Mouse (Mus musculus) limb, embryonic 12.5 days (tissue): ENCODE results near the gene Gm21943. TPM values are rescaled to one million over a fixed set of nuclear protein-coding genes. Genes with fewer than 3 reads are reported as not detected.
"Not testable (repeated sequence)": the region's sequence is repeated elsewhere in the genome, so short reads cannot be mapped to it uniquely, and the experiment has no call there.

Experiments
- ATAC-seq: fragments of 200-750 bp; cut with Nextera tagmentation; 2 replicates; pipeline ENCODE4 v1.8.0; 2017; ENCODE audit warnings: low read depth, moderate TSS enrichment; ENCODE audit not compliant: insufficient number of reproducible peaks, insufficient read depth, low FRiP score, low TSS enrichment
- H3K27ac ChIP-seq: fragments of 300-500 bp; sonication (generic); 2 replicates; pipeline ENCODE4 v1.5.1; 2016; ENCODE audit warnings: mild to moderate bottlenecking, moderate library complexity
- H3K27me3 ChIP-seq: fragments of 300-500 bp; sonication (generic); 2 replicates; pipeline ENCODE4 v1.6.1; 2016; ENCODE audit warnings: mild to moderate bottlenecking, moderate library complexity
- H3K36me3 ChIP-seq: fragments of 300-500 bp; sonication (generic); 2 replicates; pipeline ENCODE4 v1.6.1; 2016; ENCODE audit warnings: mild to moderate bottlenecking, moderate library complexity
- H3K4me1 ChIP-seq: fragments of 300-500 bp; sonication (generic); replicated peaks from 2 replicates; pipeline ENCODE4 v1.6.1; 2016
- H3K4me2 ChIP-seq: fragments of 300-500 bp; sonication (generic); 2 replicates; pipeline ENCODE4 v1.6.1; 2016; ENCODE audit warnings: mild to moderate bottlenecking, moderate library complexity
- H3K4me3 ChIP-seq: fragments of 300-500 bp; sonication (generic); replicated peaks from 2 replicates; pipeline ENCODE4 v1.5.1; 2016; ENCODE audit warnings: mild to moderate bottlenecking
- H3K9ac ChIP-seq: fragments of 300-500 bp; sonication (generic); replicated peaks from 2 replicates; pipeline ENCODE4 v1.6.1; 2016; ENCODE audit warnings: mild to moderate bottlenecking, moderate library complexity
- H3K9me3 ChIP-seq: fragments of 300-500 bp; sonication (generic); 2 replicates; pipeline ENCODE4 v1.6.1; 2016; ENCODE audit warnings: mild to moderate bottlenecking, moderate library complexity
- WGBS: fragments of 180-500 bp; shearing (Covaris S2); methylation state at CpG from one replicate; pipeline ENCODE4 v1.1.7; 2016; 5-methylcytosine and 5-hydroxymethylcytosine counted together
- polyA plus RNA-seq: library from polyadenylated mRNA; unstranded; fragments of >200 nt; fragmentation: Nextera tagmentation; extraction: Ambion mirVana; gene quantifications from 2 replicates; pipeline ENCODE4 v1.2.1, GENCODE M21; 2016

Gene Gm21943
- polyA plus RNA-seq, result not detected in 2 replicates

DNA sequence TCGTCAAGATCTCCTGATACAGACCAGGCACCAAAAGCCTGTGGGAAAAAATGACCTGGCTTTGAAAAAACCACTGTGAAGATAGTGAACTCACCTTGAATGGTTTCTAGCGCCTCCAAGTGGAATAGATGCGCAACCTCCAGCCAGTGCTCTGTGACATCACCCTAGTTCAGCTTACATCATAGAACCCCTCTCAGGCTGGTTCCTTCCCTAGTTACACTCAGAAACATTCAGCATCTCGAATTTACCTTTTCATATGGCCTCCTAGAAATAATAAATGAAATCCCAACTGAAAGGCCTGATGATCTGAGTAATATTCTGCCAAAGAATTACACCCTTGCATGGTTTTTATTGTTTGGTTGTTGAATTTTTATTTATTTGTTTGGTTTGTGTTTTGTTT is at the start of gene Gm21943:
TSS of gene Gm21943 (minus strand) at position 101 of the 400 bp plus-strand sequence.
- not testable (repeated sequence) for H3K4me1 ChIP-seq, H3K4me3 ChIP-seq, H3K9ac ChIP-seq, H3K36me3 ChIP-seq, H3K27ac ChIP-seq, ATAC-seq, H3K4me2 ChIP-seq, H3K27me3 ChIP-seq, H3K9me3 ChIP-seq
- WGBS, result no CpG with 5 or more reads among the region's 4 CpGs

Other genes starting within 250 kb of the Gm21943 start
- not detected in 2 replicates for gene Gm28961, start 172.0 kb upstream of the Gm21943 start, polyA plus RNA-seq